Mouse (Mus musculus): ENCODE measurements around the gene Cyp2j8. TPM values are rescaled to one million over a fixed set of nuclear protein-coding genes. Genes with fewer than 3 reads are reported as not detected.

Gene Cyp2j8
- polyA plus RNA-seq, 1 experiment = not detected

Other genes starting within 250 kb of the Cyp2j8 start
- gene Cyp2j11, start 158.7 kb downstream of the Cyp2j8 start, polyA plus RNA-seq (2012; rRNA removed) = not detected in 2 replicates
- gene Cyp2j6, start 46.3 kb upstream of the Cyp2j8 start, polyA plus RNA-seq (2012; rRNA removed) = 5.3 and 11.3 TPM in 2 replicates
- gene Cyp2j9, start 84.2 kb upstream of the Cyp2j8 start, polyA plus RNA-seq (2012; rRNA removed) = 0.76 and 2.4 TPM in 2 replicates
- gene Cyp2j5, start 156.8 kb upstream of the Cyp2j8 start, polyA plus RNA-seq (2012; rRNA removed) = 0.05 TPM in 1 of 2 replicates, not detected in the other